Mouse (Mus musculus): Measurements from ENCODE around the gene Asphd2.

DNA sequence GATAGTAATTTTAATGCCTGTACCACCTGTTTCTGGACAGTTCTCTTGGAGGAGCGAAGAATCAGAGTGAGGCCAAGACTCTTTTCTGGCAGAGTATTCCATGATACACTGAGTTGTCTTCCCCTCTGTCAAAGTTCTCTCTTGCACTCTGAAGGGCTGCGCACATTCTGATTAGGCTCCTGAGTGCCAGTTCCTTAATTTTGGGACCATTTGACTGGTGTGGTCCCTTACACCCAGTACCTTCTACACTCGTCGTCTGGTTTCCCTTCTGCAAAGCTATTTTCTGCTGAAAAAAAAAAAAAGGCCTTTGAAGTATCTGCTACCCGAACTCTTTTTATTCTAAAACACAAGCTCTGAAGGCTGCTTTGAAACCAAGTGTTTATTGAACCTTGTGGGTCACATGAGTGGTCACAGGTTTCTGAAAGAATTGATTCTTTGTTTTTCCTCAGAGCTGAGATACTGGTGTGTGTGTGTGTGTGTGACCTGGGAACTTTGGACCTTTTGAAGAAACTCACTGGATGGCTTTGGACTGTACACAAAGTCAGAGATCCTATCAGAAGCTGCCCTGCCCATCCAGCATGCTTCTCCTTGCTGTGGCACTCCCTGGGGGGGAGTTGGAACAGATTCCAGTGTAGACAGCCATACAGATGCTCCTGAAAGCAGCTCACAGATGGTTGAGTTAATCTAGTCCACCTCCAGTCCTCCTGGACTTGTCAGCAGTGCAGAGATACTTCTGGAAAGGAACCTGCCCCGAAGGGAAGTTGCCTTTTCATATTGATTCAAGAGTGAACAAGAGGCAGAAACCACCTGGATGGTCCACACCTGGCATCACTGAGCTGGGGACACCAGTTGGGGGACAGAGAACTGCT lies 50.3 kb downstream of the Asphd2 start:
- TF ChIP-seq POLR2A (IDR thresholded peaks at IDR 0.05; ENCODE audit: control insufficient read depth, low read depth, low read length) = no peak
- no peak for TF ChIP-seq CTCF (IDR thresholded peaks at IDR 0.05; ENCODE audit: control insufficient read depth, insufficient read depth, insufficient replicate concordance, low read depth, low read length)
